Mouse (Mus musculus) heart, adult 9 months (tissue): Measurements from ENCODE around the gene Thbs3.
A peak's percentile ranks its signal among the peaks of the same experiment; 100 is the strongest.

Source experiments
- DNase-seq, 2 experiments: peaks; one replicate each; pipeline ENCODE4 v3.0.0; 2022; ENCODE audit warnings: low spot score in 2 of 2

The Thbs3 gene

DNA sequence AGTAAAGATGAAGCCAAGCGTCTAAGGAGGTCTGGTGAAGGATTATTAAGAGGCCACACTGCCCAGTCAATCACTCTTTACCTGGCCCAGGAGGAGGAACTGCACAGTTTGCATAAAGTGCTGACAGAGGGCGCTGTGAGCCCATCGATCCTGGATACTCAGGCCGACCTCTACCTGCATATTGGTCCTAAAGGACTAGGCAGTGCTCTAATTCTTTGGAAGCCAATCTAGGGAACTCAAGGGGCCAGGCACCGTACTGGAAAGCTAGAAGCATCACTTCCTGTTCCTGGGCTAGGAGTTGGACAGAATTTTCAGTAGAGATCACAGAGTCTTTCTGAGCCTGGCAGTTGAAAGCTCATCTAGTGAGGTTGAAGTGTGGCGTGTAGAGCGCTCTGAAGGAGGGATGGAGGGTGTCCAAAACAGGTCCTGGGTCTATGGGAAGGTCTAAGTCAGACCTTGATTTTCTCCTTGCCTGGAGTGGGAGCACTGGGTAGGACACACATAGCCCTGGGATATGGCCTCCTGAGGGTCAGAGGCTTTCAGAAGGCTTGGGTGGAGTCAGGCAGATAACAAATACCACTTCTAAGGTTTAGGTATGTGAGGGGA is 35.6 kb downstream of the Thbs3 start:
- DNase-seq = peak; percentile 77 to 84

DNA sequence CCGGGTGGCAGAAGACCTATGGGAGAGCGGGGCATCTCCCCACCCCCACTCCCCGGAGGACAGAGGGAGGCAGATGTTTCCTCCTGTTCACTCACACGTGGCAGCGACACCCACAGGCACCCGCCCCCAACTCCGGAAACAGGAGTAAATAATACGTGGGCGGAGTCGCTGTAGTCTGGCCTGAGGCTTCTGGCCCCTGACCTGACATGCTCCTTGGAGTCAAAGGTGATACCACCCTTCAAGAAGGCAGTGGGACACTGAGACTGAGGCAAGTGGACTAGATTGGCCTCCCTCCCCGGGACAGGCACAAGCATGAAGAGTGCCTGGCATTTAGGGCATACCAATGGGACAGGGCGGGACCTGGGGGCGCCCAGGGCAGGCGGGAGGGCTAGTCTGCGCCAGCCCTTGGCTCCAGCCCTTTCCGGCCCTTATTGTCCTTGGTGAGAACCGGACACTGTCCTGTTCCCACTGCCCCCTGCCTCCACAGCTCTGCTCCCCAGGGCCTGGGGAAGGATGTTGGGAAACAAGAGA is 36.5 kb downstream of the Thbs3 start:
- peak; percentile 86 to 92 for DNase-seq

DNA sequence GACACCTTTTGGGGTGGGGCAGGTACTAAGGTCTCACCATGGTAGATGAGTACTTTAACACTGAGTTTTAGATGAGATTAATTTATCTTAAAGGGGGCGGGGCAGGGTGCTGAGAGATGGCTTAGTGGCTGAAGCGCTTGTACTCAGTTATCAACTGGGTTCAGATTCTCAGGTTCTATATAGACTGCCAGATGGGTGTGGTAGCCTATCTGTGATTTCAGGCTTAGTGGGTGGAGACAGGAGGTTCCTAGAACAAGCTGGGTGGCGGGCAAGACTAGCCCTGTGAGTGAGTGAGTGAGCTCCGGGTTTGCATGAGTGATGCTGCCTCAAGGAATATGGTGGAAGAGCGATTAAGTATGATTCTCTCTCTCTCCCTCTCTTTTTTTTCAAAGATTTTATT is 40.0 kb downstream of the Thbs3 start:
- no peak for DNase-seq

- DNase-seq = peak; percentile 52 to 62
Measured at GRCm38 (mm10) chr3:89256177-89256576, 41.2 kb downstream of the Thbs3 start.

DNA sequence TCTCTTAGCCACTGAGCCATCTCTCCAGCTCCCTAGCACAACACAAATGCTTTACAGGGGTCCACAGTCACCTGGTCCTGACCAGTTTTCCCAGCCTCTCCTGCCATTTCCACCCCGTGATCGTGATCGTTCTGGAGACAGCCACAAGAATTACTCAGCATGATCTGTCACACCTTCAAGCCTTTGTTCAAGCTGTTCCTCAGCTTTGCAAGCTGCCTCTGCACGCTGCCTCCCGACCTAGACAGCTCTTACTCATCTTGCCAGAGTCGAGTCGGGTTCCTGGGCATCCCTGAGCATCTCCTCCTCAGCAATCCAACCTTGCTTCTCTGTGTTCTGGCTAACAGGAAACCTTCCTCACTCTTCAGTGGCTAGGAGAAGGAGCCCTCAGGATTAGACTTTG is 44.1 kb downstream of the Thbs3 start, which contains the start of gene Dpm3:
Dpm3 (plus strand) TSS at position 283 of the 400 bp plus-strand sequence.
- no peak for DNase-seq

DNA sequence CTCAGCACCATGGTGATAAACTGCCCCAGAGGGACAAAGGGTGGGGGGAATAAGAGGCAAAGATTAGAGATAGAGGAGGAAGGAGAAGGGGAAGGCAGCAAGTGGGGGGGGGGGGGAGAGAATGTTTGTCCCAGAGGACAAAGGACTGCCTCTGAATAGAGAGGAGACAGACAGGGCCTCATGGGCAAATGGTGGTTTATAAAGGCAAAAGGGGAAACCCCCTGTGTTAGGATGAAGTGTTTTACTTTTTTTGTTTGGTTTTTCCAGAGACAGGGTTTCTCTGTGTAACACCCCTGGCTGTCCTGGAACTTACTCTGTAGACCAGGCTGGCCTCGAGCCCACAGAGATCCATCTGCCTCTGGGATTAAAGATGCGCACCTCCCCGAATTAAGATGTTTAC is 45.2 kb downstream of the Thbs3 start:
- no peak for DNase-seq

DNA sequence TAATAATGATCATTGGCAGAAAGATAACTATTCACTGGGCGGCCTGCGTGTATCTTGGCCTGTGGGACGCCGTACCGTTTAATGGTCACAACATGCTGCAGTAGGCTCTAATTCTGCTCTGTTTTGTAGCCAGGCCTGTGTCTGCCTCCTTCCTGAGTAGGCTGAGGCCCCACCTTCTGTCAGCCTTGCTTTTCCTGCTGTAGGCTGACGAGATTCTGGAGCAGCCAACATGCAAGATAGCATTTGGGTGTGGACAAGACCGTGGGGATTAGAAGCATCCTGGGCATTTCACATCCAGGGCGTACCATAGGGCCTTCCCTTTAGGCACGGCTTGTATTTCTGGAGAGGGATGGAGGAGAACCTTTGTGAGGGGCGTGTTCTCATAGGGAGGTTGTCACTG is 47.4 kb downstream of the Thbs3 start:
- peak; percentile 63 to 76 for DNase-seq

DNA sequence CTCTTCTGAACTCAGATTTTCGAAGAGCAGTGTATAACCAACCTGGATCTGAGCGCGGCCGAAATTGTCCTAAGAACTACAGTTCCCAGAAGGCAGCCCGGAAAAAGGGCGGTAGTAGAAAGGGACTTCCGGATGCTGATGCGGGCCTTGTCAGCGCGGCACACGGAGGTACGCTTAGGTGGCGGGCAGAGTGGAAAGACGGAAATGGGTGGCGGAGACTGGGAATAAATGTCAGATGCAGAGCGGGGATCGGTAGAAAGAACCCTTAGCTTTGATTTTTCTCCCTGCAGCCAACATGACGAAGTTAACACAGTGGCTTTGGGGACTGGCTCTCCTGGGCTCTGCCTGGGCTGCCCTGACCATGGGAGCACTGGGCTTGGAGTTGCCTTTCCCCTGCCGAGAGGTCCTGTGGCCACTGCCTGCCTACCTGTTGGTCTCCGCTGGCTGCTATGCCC is 51.5 kb downstream of the Thbs3 start:
- peak; percentile 74 to 82 for DNase-seq

DNA sequence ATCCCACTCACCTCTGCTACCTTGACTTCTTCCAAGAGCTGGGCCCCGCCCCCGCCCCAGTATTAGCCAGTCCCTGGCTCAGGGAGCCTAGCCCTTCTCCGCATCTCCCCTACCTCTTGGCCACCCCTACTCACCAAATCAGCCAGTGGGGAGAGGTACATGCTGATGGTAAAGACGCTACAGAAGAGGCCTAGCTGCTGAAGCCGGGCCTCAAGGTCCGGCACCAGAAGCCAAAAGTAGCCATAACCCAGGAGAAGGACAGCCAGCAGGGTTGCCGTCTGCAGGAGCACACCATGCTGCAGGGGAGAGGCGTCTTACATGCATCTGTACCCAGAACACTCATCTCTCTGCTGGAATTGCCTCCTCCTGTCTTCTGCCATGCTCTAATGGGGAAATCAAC is 53.9 kb downstream of the Thbs3 start:
- DNase-seq = no peak

DNA sequence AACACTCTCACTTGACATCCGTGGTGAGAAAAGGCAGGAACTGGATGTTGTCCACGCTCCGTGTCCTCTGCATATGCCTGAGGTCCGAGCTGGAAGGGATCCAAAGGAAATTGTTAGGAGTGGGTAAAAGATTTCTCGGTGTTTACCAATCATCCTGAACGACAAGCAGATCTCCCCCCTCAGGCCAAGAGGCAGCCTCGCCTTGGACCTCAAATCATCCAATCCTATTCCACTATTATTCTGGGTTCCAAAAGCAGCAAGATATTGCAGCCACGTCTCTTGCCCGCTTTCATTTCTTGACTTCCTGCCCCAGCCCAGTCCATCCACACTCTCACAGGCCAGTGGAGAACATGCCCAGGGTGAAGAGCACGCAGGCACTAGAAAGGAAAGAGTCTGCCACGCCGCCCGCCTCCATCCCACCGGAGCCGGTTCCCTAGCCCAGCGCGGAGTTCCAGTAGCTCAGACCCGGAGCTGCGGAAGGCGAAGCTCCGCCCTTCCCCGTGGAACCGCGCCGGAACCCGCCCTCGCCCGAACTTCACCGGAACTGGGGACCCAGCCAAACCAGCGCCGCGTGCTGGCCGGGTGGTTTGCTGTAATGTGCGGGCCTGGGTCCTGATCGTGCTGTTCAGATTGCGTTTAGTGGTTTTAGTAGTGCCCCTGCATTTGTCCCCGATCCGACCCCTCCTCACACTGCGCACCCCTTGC is 55.2 kb downstream of the Thbs3 start, which contains the start of gene Slc50a1:
Slc50a1 (minus strand) TSS at position 520 of the 705 bp plus-strand sequence.
- DNase-seq = peak; percentile 87 to 89

DNA sequence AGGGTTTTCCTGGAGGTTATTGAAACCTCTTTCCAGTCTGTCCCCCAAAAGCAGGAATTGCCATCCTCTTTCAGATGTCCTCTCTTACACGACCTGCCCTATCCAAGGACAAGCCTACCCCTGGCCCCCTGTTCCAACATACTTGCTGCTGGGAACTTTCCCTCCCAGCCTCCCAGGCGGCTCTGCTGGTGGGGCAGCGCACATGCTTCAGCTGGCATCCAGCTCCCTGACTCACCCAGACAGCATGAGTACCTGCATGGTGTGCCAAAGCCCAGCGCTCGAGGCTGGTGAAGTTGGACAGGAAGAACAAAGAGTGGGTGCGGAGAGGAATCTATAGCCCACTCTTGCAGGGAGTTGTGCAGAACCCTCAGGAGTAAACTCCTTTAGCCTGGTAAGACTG is 55.9 kb downstream of the Thbs3 start:
- DNase-seq = peak; percentile 64

- no peak for DNase-seq
Measured at GRCm38 (mm10) chr3:89271760-89272159, 56.8 kb downstream of the Thbs3 start.

GRCm38 (mm10) chr3:89276061-89276460 is 61.1 kb downstream of the Thbs3 start:
- DNase-seq = no peak
